Mouse (Mus musculus) mouse trophoblast stem cell (cell line): Measurements from ENCODE around the gene Eml2.

Source experiments
- in situ Hi-C, 2 experiments: fragments of 300-500 bp; cut with MseI, MboI; formaldehyde crosslinking; loops; 2 replicates in 1 of 2; 3 replicates in 1 of 2; pipeline ENCODE4 v1.15.1; 2025

The Eml2 gene

DNA sequence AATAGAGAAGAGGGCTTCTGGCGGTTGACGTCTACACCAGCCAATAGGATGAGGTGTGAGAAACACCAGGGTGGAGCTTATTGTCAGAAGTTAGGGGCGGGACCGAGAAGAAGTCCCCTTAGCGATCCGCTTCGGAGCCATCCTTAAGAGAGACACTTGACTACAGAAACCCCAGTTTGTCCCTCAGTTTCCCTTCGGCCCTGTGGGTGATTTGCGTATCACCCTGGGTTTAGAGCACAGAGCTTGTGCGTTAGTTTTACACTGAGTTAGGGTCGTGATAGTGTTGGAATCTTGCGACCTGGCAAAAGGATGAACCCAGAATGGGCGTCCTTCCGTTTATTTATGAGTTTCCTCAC lies 52.5 kb downstream of the Eml2 start:
- in situ Hi-C loops, result no loop called here

- in situ Hi-C loops, result no loop called here
These were observed 53.2 kb downstream of the Eml2 start for GRCm38 (mm10) chr7:19229404-19229803.

- in situ Hi-C loops, result no loop called here
These were observed 53.9 kb downstream of the Eml2 start for GRCm38 (mm10) chr7:19230041-19230580.

DNA sequence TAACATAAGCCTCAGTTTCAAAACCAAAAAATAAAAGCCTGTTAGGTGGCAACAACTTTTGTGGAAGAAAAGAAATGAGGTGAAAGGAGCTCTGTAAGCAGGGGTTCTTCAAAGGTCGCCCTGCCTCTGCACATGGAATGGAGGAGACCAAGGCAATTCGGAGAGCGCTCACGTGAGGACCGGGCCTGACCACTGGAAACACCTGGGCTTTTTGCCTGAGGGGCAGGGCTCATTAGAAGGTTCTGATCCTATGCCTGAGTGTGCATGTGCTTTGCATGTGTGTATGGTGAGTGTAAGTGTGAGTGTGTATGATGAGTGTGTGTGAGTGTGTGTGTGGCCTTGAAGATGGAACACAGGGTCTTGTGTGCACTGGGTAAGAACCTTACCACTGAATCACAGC lies 54.7 kb downstream of the Eml2 start:
- in situ Hi-C loops, result no loop called here

DNA sequence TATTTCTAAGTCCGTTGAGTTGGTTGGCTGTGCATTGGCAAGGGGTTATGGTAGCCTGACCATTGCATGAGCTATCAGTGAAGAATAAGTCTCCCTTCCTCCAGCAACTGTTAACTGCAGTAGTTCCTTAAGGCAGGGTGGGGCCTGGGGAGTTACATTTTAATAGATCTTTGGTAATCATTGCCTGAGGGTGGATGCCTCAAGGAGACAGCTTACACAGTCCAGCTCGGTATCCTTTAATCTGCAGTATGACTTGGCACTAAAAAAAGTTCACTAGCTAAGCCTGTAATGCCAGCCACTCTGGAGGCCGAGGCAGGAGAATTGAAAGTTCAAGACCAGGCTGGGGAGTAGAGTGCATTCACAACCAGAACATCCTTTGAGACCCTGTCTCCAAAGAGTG lies 55.6 kb downstream of the Eml2 start:
- in situ Hi-C loops, result no loop called here

DNA sequence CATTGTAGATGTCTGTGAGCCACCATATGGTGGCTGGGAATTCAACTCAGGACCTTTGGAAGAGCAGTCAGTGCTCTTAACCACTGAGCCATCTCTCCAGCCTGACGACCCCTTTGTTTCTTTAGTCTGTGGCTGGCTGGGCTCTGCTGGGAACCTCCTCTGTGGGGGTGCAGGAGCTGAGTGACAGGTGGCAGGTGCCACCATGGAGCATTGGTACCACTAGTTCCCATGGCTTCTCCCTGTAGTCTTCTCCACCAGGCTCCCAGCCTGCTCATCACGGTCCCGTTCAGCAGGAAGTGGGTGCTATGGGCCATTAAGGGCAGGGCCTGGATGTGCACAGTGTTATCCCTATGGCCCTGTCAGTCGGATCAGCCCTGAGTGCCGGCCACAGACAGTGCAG lies 58.4 kb downstream of the Eml2 start:
- in situ Hi-C loops, result loop anchor here in 1 of 2 experiments (5.0 kb wide), 1 partner anchor 43 kb away; no protein-coding TSS in a partner anchor

- in situ Hi-C loops, result loop anchor here in 1 of 2 experiments (5.0 kb wide), 1 partner anchor 42 kb away; no protein-coding TSS in a partner anchor
These were observed 59.0 kb downstream of the Eml2 start for GRCm38 (mm10) chr7:19235092-19235671.

- in situ Hi-C loops, result loop anchor here in 1 of 2 experiments (5.0 kb wide), 1 partner anchor 41 kb away; no protein-coding TSS in a partner anchor
These were observed 60.2 kb downstream of the Eml2 start for GRCm38 (mm10) chr7:19236411-19236810.

DNA sequence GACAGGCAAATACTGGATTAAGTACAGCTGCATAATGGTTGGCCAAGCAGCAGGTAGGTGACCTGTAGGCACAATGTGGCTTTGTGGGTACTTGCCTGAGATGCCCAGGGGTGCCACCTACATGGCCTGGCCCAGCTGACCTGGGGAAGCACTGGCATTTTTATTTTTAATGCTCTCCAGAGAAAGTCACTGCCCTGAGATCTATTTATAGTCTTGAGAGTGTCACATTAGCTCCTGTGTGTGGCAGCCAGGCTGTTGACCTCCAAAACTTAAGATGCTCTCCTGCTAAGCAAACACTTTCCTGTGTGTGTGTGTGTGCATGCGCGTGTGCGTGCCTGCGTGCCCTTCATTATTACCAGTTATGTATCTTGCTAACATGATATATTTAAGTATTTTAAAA lies 62.1 kb downstream of the Eml2 start:
- in situ Hi-C loops, result loop anchor here in 1 of 2 experiments (5.0 kb wide), 1 partner anchor 39 kb away; no protein-coding TSS in a partner anchor

DNA sequence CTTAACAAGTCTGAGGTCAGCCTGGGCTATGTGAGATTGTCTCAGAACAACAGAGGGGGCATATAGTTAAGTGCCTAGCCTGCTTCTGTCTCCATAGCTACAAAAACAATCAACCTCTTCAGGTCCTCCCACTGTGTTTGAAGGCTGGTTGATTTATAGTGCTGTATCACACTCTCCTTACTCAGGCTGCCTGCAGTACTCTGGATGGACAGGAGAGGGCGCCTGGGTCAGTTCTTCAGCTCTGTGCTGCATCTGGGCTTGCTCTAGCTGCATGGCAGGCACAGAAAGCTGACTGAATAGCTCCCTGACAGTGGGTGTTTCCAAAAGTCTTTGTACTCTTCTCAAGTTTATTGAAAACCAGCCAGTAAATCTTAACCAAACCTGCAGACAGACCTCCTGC lies 63.2 kb downstream of the Eml2 start:
- in situ Hi-C loops, result loop anchor here in 1 of 2 experiments (5.0 kb wide), 1 partner anchor 38 kb away; no protein-coding TSS in a partner anchor

DNA sequence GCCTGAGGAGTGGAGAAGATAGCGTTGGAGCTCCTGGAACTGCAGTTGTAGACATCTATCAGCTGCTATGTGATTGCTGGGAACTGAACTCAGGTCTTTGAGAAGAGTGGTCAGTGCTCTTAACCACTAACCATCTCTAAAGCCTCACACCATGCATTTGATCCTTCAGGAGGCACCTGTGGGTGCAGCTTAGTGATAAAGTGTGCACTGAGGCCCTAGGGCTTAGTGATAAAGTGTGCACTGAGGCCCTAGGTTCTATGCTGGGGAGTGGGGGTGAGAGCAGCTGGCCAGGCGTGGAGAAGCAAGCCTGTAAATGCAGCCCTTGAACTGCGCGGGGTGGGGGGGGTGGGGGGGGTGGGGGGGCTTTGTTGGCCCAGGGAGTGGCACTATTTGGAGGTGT lies 63.8 kb downstream of the Eml2 start:
- in situ Hi-C loops, result loop anchor here (5.0 kb wide), 2 partner anchors 37 to 42 kb away; partner anchors contain the start of genes Ppm1n (in 1 of the 2) and Rtn2 (in 1 of the 2)

- in situ Hi-C loops, result loop anchor here in 1 of 2 experiments (5.0 kb wide), 1 partner anchor 41 kb away; the partner anchor contains the start of genes Ppm1n and Rtn2
These were observed 64.8 kb downstream of the Eml2 start for GRCm38 (mm10) chr7:19240905-19241463.

DNA sequence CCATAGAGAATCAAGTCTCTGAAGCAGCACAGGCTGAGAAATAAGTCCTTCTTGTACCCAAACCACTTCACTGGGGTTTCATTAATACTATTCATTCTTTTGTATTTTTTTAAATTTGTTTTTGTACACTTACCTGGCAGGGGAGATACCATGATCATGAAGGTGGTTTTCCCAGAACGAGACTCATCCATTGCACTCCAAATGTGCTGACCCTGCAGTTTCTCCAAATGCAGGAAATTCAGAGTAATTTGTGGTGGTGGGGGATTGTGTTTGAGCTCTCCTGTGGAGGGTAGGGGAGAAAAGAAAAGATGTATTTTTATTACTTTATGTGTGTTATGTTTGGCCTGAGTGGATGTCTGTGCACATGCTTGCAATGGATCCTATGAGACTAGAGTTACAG lies 65.8 kb downstream of the Eml2 start:
- in situ Hi-C loops, result loop anchor here in 1 of 2 experiments (5.0 kb wide), 1 partner anchor 40 kb away; the partner anchor contains the start of genes Ppm1n and Rtn2

DNA sequence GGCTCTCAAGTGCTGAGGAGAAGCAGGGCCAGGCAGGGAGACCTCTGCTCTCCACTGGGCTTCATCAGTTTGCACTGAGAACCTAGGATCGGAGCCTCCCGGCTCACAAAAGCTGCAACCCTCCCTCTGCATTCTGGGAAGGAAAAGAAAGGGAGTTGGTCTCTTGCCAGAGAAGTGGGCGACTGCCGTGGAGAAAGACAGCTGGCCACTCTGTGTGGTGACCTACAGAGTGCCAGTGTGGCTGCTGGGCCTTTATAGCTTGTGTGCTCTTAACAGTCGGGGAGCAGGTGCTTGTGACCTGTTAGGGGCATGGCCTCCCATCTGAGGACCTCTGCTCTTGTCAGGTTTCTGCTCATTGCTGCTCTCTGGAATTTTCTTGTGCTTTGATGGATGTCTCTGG lies 67.6 kb downstream of the Eml2 start:
- in situ Hi-C loops, result loop anchor here in 1 of 2 experiments (5.0 kb wide), 1 partner anchor 38 kb away; the partner anchor contains the start of genes Ppm1n and Rtn2

DNA sequence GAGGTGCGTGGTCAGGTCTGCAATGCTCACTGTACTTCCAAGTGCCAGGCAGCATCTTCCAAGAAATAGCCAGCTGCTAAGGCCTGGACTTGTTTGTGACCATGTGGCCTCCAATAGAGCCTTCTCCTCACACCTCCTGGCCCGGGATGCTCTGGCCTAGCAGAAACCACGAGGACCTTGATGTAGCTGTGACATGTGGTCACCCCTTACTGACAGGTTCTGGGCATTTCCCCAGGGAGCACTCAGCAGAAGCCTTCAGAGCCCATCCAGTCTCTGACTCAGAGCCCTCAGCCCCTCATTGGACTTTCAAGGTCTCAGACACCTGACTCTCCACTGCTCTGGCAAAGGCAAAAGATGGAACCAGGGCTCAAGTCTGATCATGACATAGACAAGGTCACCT lies 68.9 kb downstream of the Eml2 start:
- in situ Hi-C loops, result no loop called here

- in situ Hi-C loops, result no loop called here
These were observed 70.6 kb downstream of the Eml2 start for GRCm38 (mm10) chr7:19246855-19247254.

DNA sequence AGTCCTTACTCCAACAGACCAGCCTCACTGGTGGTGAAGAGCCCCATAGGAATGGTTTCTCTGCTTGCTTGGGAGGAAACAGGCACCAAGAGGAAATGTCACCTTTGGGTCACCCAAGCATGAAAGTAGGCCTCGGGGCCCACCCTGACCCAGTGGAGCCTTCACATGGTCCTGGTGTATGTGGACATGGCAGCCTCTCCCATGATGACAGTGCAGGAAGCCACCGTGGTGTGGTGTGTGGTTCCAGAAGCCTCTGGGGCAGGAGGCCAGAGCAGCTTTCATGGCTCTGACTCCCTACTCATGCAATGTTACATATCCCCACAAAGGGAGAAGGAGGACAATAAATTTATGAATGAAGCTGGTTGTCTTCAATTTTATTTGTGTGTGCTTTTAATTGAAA lies 71.3 kb downstream of the Eml2 start:
- in situ Hi-C loops, result no loop called here

DNA sequence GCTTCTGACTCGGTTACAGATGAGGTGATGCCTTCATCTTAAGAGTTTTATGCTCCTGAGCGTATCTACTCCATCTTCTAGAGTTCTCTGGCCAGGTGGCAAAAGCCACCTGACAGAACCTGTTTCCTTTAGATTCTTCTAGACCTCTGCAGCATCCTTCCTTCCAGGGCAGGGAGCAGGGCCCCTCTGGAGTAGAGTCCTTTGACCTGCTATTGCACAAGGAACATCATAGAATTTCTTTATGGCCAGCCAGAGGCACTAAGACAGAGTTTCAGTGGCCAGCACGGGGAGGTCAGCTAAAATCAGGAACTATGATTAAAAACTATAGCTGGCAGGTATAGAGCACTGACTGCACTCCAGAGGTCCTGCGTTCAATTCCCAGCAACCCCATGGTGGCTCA lies 75.9 kb downstream of the Eml2 start:
- in situ Hi-C loops, result no loop called here

- in situ Hi-C loops, result no loop called here
These were observed 77.2 kb downstream of the Eml2 start for GRCm38 (mm10) chr7:19253437-19253836.

GRCm38 (mm10) chr7:19255395-19255794 lies 79.2 kb downstream of the Eml2 start:
- in situ Hi-C loops, result no loop called here
